Mouse (Mus musculus): ENCODE results near the gene Tspan8.

GRCm38 (mm10) chr10:115817056-115817724 is 558 bp downstream of the Tspan8 start:
- TF ChIP-seq CTCF (IDR thresholded peaks at IDR 0.05; ENCODE audit: low read depth, low read length) = no peak
- no peak for TF ChIP-seq POLR2A (IDR thresholded peaks at IDR 0.05; ENCODE audit: borderline replicate concordance, low read depth, low read length)

All from bone marrow macrophage, adult 2 months (primary cell).